Mouse (Mus musculus) ES-E14 (cell line): ENCODE measurements at regions not wholly inside any gene's neighbourhood (a gene's known extent, or its start where the extent isn't known, plus 50 kb on each side); places are given as distances from the start of the nearest gene placed in this dataset.

ENCODE experiments used
- CHD2 ChIP-seq: IDR thresholded peaks from 2 replicates; pipeline ENCODE4 v1.6.1; 2014; ENCODE audit warnings: mild to moderate bottlenecking, low read depth, low read length, inconsistent platforms
- HCFC1 ChIP-seq: IDR thresholded peaks from 2 replicates; pipeline ENCODE4 v1.6.1; 2012; ENCODE audit warnings: low read length, inconsistent platforms, borderline replicate concordance; ENCODE audit not compliant: insufficient read depth
- MAFK ChIP-seq: IDR thresholded peaks from 2 replicates; pipeline ENCODE4 v1.6.1; 2014; ENCODE audit warnings: mild to moderate bottlenecking, low read depth, low read length, inconsistent platforms; ENCODE audit not compliant: insufficient read depth
- ZC3H11A ChIP-seq: IDR thresholded peaks from 2 replicates; pipeline ENCODE4 v1.6.1; 2012; ENCODE audit warnings: low read depth, mild to moderate bottlenecking, inconsistent platforms, low read length, borderline replicate concordance
- ZNF384 ChIP-seq: IDR thresholded peaks from 2 replicates; pipeline ENCODE4 v1.6.1; 2012; ENCODE audit warnings: low read depth, low read length, inconsistent platforms

- TF ChIP-seq HCFC1 (no peak), ZC3H11A (no peak), CHD2 (no peak), ZNF384 (no peak), MAFK (no peak)
Measured at GRCm38 (mm10) chr13:53543291-53543690, 70.4 kb upstream of the Msx2 start.
